Mouse (Mus musculus) E14TG2a.4 (cell line): ENCODE measurements around the gene Prrt1.

Experiments
- CTCF ChIP-seq: conservative IDR thresholded peaks from 2 replicates; pipeline ENCODE4 v1.5.1; 2014; ENCODE audit warnings: low read length
- NANOG ChIP-seq: IDR thresholded peaks from 2 replicates; pipeline ENCODE4 v1.6.1; 2014; ENCODE audit warnings: borderline replicate concordance, low read length, mixed read lengths

GRCm38 (mm10) chr17:34672246-34672792 lies 43.0 kb downstream of the Prrt1 start:
- no peak for TF ChIP-seq CTCF
- TF ChIP-seq NANOG = no peak
